Mouse (Mus musculus) forebrain, embryonic 10.5 days (tissue): ENCODE measurements at regions not wholly inside any gene's neighbourhood (a gene's known extent, or its start where the extent isn't known, plus 50 kb on each side); places are given as distances from the start of the nearest gene placed in this dataset.
A peak's percentile ranks its signal among the peaks of the same experiment; 100 is the strongest.

ENCODE experiments used
- DNase-seq: peaks from one replicate; pipeline ENCODE4 v3.0.0-alpha.2; 2017; ENCODE audit warnings: low spot score; ENCODE audit errors: extremely low spot score
- H3K27ac ChIP-seq: fragments of 300-500 bp; sonication (generic); 2 replicates; pipeline ENCODE4 v1.5.1; 2016; ENCODE audit warnings: mild to moderate bottlenecking
- H3K27me3 ChIP-seq: fragments of 300-500 bp; sonication (generic); 2 replicates; pipeline ENCODE4 v1.6.1; 2016; ENCODE audit warnings: mild to moderate bottlenecking; ENCODE audit not compliant: poor library complexity, severe bottlenecking
- H3K36me3 ChIP-seq: fragments of 300-500 bp; sonication (generic); replicated peaks from 2 replicates; pipeline ENCODE4 v1.6.1; 2016; ENCODE audit warnings: mild to moderate bottlenecking, moderate library complexity
- H3K4me1 ChIP-seq: fragments of 300-500 bp; sonication (generic); 2 replicates; pipeline ENCODE4 v1.6.1; 2016
- H3K4me3 ChIP-seq: fragments of 300-500 bp; sonication (generic); 2 replicates; pipeline ENCODE4 v1.5.1; 2016; ENCODE audit warnings: mild to moderate bottlenecking, moderate library complexity
- H3K9me3 ChIP-seq: fragments of 300-500 bp; sonication (generic); 2 replicates; pipeline ENCODE4 v1.6.1; 2016; ENCODE audit warnings: mild to moderate bottlenecking, moderate library complexity
- WGBS: fragments of 180-500 bp; shearing (Covaris S2); methylation state at CpG from one replicate; pipeline ENCODE4 v1.1.7; 2016; 5-methylcytosine and 5-hydroxymethylcytosine counted together

DNA sequence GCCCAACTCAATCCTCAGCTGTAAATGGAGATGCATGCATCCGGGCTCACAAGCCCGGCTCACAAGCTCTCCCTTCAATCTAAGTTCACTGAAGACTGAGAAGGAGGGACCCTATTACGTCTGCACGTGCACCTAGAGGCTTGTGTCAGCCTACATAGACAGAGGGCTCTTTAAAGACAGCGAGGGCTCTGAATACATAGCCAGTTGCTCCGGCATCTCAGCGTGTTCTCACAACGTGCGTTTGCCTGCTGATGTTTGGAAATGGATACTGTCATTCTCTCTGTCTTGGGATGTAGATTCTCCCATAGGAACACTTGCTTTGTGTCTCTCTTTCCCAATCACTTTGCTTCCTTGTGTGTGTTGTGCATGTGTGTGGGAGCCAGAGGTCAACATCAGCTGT is 83.8 kb downstream of the Sox9 start:
- Histone ChIP-seq H3K27ac (no peak overlapping the region), H3K27me3 (peaks cover 13% of the 10 kb centered on the region), H3K9me3 (no peaks in the 10 kb centered on the region), H3K4me1 (peaks cover 49% of the 10 kb centered on the region), H3K36me3 (no peaks in the 10 kb centered on the region), H3K4me3 (no peak overlapping the region)
- no peak for DNase-seq
- WGBS = 92% methylated on average over 9 of the region's 9 CpGs

DNA sequence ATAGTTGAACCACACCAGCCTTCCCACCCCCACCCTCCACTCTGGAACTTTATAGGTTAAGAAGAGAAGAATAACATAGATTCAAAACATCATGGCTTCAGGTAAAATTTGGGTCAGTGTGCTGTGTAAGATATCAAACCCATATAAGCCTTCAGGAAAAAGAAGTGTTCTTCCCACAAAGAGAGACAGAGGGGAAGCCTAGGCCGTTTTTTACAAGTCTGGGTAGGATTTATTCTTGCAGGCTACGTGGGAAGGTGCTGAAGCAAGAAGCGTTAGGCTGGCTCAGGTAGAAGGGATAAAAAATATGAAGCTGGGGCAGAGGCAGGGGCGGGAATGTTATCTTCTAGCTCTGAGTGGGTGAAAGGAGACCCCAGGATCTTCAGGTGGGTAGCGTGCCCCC is 87.5 kb downstream of the Sox9 start:
- Histone ChIP-seq H3K27ac (peak overlapping the region; percentile 90), H3K4me1 (peaks cover 49% of the 10 kb centered on the region), H3K27me3 (peaks cover 31% of the 10 kb centered on the region), H3K36me3 (no peaks in the 10 kb centered on the region), H3K9me3 (no peaks in the 10 kb centered on the region), H3K4me3 (peak overlapping the region; percentile 37)
- no peak for DNase-seq
- WGBS = 19% methylated on average over 5 of the region's 5 CpGs

DNA sequence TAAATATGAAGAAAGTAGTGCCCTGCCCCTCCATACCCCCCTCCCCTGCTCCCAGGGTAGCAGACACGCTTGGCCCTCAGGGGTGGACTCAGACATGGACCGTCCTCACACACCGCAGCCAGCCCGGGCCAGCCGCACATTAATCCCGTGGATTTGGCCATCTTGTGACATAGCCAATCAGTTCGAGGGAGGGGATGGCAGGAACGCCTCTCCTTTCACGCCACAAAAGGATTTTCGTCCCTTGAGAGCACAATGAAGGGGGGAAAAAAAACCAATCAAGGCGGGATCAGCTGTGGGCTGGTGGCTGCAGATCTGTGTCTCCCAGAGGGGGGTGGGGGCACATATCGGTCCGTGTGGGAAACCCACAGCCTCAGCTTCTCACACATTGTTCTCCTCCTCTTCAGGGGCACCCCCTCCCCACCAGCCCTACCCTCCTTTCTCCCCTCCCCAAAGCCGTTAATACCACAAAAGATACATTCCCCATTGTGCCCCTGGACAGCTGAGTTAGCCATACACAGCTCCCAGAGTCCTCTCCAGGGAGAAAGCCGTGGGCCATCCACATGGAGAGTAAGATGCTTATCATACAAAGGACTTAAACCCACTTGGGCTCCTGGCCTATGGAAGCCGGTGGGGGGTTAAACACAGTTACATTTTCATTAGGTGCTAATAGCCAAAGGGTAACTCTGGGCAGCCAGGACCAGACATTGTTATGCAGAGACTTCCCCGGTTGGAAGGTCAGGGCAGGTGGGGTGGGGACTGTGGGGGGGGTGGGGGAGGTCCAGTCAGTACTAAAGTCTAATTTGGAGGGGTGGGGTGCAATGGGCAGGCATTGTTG is 88.4 kb downstream of the Sox9 start:
- 2% methylated on average over 17 of the region's 17 CpGs for WGBS
- Histone ChIP-seq H3K4me3 (peak overlapping the region; percentile 37), H3K27ac (peak overlapping the region; percentile 90), H3K36me3 (no peaks in the 10 kb centered on the region), H3K4me1 (peaks cover 49% of the 10 kb centered on the region), H3K9me3 (no peaks in the 10 kb centered on the region), H3K27me3 (peaks cover 34% of the 10 kb centered on the region)
- DNase-seq = peak; percentile 87

DNA sequence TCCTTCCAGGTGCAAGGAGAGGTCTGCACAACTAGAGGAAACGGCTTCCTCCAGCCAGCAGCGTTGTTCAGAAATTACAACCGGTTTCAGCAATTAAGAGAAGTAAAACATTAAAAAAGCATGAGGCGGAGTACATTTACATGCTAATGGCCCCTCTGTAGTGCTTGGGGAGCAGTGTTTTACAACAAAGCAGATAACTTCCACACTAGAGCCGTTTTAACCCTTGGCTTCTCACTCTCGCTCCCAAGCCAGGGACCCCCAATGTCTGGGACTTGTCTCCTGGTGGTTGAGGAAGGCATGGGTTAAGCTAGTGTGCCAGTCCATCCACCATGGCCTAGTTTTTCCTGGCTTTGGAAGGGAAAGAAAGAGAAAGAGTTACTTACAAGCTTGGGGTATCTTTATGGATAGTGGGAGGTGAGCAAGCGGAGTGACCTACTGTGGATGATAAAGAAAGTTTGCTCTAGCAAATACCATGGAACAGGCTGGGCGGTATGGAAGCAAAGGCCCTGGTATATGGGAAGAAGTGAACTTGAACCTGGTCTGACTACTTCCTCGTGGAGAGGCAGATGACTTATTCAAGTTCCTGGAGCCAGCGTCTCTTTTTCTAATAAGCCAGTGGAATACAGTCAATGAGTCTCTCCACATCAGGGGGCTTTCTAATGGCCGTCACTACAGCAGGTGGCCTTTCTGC is 90.8 kb downstream of the Sox9 start:
- no peak for DNase-seq
- peak overlapping the region; percentile 90 for H3K27ac ChIP-seq

DNA sequence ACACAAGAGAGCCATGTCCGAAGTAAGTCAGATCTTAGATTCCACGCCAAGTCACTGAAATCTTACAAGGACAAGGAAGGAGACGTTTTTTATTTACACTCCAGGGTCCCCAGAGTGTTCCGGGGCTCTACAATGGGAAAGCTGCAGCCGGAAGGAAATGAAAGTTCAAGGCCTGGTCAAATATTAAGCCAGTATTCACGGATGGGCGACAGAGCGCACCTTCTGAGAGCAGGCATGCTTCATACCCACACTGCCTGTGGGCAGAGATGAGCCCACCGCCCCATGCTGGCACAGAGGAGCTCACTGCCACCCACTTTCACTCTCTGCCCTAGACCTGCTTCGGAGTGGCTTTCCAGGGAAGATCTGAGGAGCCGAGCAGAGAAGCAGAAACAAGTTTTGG is 92.2 kb downstream of the Sox9 start:
- DNase-seq = no peak
- no peaks in the 10 kb centered on the region for H3K36me3 ChIP-seq
- H3K9me3 ChIP-seq = no peaks in the 10 kb centered on the region
- peaks cover 31% of the 10 kb centered on the region for H3K27me3 ChIP-seq
- no peak overlapping the region for H3K27ac ChIP-seq
- WGBS = 90% methylated on average over 11 of the region's 11 CpGs
- H3K4me3 ChIP-seq = no peak overlapping the region
- H3K4me1 ChIP-seq = peaks cover 56% of the 10 kb centered on the region

More for the DNA sequence above, 90.8 kb downstream of the Sox9 start:
- H3K4me3 ChIP-seq = no peak overlapping the region
- H3K9me3 ChIP-seq = no peaks in the 10 kb centered on the region
- 53% methylated on average over 11 of the region's 11 CpGs for WGBS
- no peaks in the 10 kb centered on the region for H3K36me3 ChIP-seq
- peaks cover 34% of the 10 kb centered on the region for H3K27me3 ChIP-seq
- H3K4me1 ChIP-seq = peaks cover 60% of the 10 kb centered on the region

DNA sequence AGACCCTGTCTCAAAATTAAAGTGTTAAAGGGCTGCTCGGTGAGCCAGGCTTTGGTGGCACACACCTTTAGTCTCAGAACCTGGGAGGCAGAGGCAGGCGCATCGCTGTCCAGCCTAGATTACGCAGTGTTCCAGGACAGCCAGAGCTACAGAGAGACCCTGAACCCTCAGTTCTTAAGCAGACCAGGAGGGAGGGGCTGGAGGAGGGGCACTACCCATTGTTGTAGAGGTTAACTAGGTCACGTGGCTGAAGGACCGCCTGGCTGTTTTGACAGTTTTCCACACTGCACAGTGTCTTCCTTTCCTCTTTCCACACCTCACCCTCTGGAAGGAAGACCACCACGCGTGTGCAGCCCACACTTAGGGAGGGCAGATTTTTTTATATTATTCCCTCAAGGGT is 94.2 kb downstream of the Sox9 start:
- H3K27me3 ChIP-seq = peaks cover 24% of the 10 kb centered on the region
- WGBS = 42% methylated on average over 8 of the region's 8 CpGs
- no peaks in the 10 kb centered on the region for H3K36me3 ChIP-seq

DNA sequence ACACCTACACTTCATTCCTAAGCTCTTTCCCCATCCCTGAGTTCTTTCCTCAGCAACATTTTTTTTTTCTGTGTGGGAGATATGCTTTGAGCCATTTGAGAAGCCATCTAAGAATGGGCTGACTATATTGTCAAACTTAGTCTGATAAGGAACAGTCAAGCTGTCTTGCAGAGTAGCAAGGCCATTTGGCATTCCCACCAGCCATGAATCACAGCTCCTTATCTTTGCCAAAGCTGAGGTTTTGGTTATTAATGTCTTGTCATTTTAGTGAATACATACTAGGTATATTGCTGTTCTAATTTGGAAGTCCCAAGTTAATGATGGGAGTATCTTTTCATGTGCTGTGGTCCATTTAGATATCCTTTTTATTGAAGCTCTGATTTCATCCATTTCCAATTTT is 96.4 kb downstream of the Sox9 start:
- Histone ChIP-seq H3K4me3 (no peak overlapping the region), H3K27ac (no peak overlapping the region), H3K4me1 (peaks cover 14% of the 10 kb centered on the region), H3K36me3 (no peaks in the 10 kb centered on the region), H3K27me3 (peaks cover 13% of the 10 kb centered on the region; the same call in 1 of the 2 replicates), H3K9me3 (no peaks in the 10 kb centered on the region)
- DNase-seq = no peak

More for the DNA sequence above, 94.2 kb downstream of the Sox9 start:
- Histone ChIP-seq H3K9me3 (no peaks in the 10 kb centered on the region), H3K4me3 (no peak overlapping the region), H3K27ac (no peak overlapping the region), H3K4me1 (peaks cover 36% of the 10 kb centered on the region)
- no peak for DNase-seq

DNA sequence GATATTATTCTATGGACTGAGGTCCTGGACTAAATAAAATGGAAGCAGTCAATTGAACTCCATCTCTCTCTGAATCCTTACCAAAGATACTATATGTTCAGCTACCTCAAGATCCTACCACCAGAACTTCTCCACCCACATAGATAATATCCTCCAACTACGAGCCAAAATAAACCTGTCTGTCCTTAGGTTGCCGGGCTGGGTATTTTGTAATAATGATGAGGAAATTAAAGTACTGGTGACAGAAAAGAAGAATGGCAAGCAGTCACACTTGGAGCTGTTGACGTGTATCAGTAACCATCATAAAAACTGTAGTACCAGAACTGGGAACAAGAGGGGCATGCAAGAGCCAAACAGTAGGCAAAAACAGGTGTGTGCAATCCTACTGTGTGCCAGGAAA is 98.7 kb downstream of the Sox9 start:
- H3K27me3 ChIP-seq = no peaks in the 10 kb centered on the region
- H3K27ac ChIP-seq = no peak overlapping the region
- 91% methylated on average over 3 of the region's 3 CpGs for WGBS
- H3K4me1 ChIP-seq = peaks cover 17% of the 10 kb centered on the region
- no peaks in the 10 kb centered on the region for H3K9me3 ChIP-seq
- no peak overlapping the region for H3K4me3 ChIP-seq
- no peaks in the 10 kb centered on the region for H3K36me3 ChIP-seq
- no peak for DNase-seq

DNA sequence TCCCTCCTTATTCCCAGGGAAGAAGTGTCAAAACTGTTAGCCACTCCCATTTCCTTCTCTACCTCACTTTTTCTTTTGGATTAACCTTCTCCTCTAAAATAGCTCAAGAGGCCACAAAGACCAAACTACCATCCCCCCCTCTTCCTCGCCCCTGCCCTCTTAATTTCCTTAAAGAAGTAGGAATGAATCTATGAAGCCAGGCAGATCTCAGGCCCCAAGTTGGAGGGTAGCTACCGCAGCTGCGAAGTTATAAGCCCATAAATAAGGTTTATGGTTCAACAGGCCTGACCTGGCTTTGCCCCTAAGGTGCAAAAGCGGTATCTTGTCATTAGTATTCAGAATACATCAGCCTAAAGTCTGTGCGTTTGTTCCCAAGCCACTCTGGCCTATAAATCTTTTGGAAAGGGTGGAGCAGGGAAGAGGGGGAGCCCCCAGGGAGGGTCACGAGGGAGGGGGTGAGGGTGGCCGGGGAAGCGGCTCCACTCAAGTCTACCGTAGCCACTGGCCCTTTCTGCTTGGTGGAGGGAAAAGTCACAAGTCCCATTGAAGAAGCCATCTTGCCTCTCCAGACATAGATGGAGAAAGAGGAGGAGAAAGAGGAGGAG is 103.4 kb downstream of the Sox9 start:
- DNase-seq = no peak
- Histone ChIP-seq H3K27me3 (no peaks in the 10 kb centered on the region), H3K36me3 (no peaks in the 10 kb centered on the region), H3K9me3 (no peaks in the 10 kb centered on the region), H3K4me1 (peaks cover 11% of the 10 kb centered on the region; the same call in 1 of the 2 replicates), H3K4me3 (no peak overlapping the region), H3K27ac (peak overlapping the region; percentile 56)
- WGBS = 84% methylated on average over 9 of the region's 9 CpGs

DNA sequence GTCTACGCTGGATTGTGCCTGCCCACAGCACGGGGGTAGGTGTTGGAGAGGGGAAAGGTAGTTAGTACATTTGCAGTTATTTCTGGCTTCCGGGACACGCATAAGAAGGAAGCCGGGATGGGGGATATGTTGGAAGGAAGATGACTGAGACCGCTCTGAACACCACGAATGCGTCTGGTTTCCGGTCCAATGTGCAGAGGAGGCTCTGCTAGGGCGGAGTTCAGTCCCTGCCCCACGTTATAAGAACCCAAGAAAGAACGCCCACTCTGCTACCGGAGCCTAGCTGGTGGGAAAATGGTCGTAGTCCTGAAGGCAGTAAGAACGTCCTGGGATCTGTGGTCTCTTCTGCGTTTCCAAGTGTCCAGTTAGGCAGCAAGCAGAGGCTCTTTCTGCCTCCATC is 104.1 kb downstream of the Sox9 start:
- H3K36me3 ChIP-seq = no peaks in the 10 kb centered on the region
- H3K4me3 ChIP-seq = no peak overlapping the region
- WGBS = 93% methylated on average over 16 of the region's 16 CpGs
- peaks cover 11% of the 10 kb centered on the region; the same call in 1 of the 2 replicates for H3K4me1 ChIP-seq
- H3K27ac ChIP-seq = 0 out of 2 replicates have a peak overlapping the region, but pooled peaks have one; percentile 35
- H3K27me3 ChIP-seq = no peaks in the 10 kb centered on the region
- DNase-seq = no peak
- H3K9me3 ChIP-seq = no peaks in the 10 kb centered on the region

DNA sequence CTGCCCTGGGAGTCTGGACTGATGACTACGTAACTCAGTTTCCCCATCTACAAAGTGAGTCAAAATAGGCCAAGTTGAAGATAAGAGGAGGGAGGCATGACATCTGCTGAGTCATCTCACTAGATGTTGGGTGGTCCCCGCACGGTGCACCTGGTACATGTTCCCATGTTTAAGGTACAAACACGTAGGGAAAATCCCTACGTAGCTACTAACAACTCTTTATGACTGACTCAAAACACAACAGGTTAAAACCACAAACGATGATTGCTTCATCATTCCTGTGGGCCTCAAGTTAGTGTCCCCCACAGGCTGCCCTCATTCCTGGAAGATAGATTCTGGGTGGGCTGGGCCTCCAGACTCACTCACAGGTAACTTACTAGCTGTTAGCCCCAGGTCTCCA is 107.7 kb downstream of the Sox9 start:
- WGBS = 91% methylated on average over 6 of the region's 6 CpGs
- no peak overlapping the region for H3K4me3 ChIP-seq
- peaks cover 11% of the 10 kb centered on the region; the same call in 1 of the 2 replicates for H3K4me1 ChIP-seq

DNA sequence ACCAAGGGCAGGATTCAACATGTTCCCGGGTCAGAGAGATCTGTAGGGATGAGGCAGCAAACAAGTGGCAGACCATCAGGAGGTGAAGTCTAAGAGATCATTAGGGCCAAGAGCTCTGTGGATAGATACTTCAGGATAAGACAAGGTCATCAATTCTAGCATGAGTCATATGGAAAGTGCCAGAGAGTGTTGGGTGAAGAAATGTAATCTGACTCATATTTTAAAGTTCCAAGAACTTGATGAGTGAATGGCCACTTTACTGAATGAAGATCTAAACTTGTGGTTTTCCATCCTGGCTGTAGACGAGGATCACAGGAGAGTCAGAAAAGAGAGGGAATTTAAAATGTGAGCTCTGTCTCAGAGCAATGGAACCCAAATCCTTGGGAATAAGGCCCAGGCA is 115.6 kb downstream of the Sox9 start:
- Histone ChIP-seq H3K36me3 (no peaks in the 10 kb centered on the region), H3K4me3 (no peak overlapping the region), H3K27ac (no peak overlapping the region), H3K27me3 (no peaks in the 10 kb centered on the region), H3K9me3 (no peaks in the 10 kb centered on the region), H3K4me1 (no peaks in the 10 kb centered on the region)
- 89% methylated on average over 2 of the region's 2 CpGs for WGBS
- no peak for DNase-seq

More for the DNA sequence above, 107.7 kb downstream of the Sox9 start:
- no peak overlapping the region for H3K27ac ChIP-seq
- H3K27me3 ChIP-seq = no peaks in the 10 kb centered on the region
- no peaks in the 10 kb centered on the region for H3K9me3 ChIP-seq
- no peak for DNase-seq
- H3K36me3 ChIP-seq = no peaks in the 10 kb centered on the region

DNA sequence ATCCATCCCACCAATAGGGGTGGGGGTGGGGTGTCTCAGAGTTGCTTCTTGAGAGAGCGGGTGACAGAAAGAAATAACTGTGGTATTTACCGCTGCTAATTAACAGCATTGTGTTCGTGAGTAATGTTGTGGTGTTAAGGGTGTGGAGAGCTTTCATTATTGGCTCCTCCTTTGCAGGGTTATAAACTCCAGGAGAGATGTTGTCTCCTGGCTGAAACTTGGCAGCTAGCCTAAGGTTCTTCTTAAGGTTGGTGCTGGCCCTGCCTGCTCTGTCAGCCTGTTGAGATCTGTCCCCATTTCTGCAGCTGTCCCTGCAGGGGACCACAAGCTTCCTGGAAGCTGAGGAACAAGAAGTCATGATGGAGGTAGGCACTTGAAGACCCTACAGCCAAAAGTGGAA is 120.6 kb downstream of the Sox9 start:
- Histone ChIP-seq H3K27ac (no peak overlapping the region), H3K36me3 (no peaks in the 10 kb centered on the region), H3K27me3 (no peaks in the 10 kb centered on the region), H3K4me1 (no peaks in the 10 kb centered on the region), H3K9me3 (no peaks in the 10 kb centered on the region), H3K4me3 (no peak overlapping the region)
- DNase-seq = no peak
- WGBS = 95% methylated on average over 3 of the region's 3 CpGs
